Mouse (Mus musculus) layer of hippocampus, postnatal 14 days (tissue): ENCODE data around the gene Il27ra. TPM values are rescaled to one million over a fixed set of nuclear protein-coding genes. Genes with fewer than 3 reads are reported as not detected.
A peak's percentile ranks its signal among the peaks of the same experiment; 100 is the strongest.
"Not testable (repeated sequence)": the region's sequence is repeated elsewhere in the genome, so short reads cannot be mapped to it uniquely, and the experiment has no call there.

Experiments
- DNase-seq, 2 experiments: peaks; one replicate each; pipeline ENCODE4 v3.0.0; 2021 to 2022; ENCODE audit warnings: low spot score in 2 of 2, mixed read lengths in 1 of 2
- microRNA-seq, 2 experiments: library from miRNA; unstranded; fragments of <30 nt; microRNA quantifications; one replicate each; pipeline ENCODE4 v1.2.0; 2021
- total RNA-seq, 2 experiments: library from RNA; stranded (reverse); gene quantifications; 2 replicates each; pipeline ENCODE4 v1.2.3; 2021

The Il27ra gene
- total RNA-seq, 2 experiments from 2014 or later: 1.6 to 1.8 TPM

DNA sequence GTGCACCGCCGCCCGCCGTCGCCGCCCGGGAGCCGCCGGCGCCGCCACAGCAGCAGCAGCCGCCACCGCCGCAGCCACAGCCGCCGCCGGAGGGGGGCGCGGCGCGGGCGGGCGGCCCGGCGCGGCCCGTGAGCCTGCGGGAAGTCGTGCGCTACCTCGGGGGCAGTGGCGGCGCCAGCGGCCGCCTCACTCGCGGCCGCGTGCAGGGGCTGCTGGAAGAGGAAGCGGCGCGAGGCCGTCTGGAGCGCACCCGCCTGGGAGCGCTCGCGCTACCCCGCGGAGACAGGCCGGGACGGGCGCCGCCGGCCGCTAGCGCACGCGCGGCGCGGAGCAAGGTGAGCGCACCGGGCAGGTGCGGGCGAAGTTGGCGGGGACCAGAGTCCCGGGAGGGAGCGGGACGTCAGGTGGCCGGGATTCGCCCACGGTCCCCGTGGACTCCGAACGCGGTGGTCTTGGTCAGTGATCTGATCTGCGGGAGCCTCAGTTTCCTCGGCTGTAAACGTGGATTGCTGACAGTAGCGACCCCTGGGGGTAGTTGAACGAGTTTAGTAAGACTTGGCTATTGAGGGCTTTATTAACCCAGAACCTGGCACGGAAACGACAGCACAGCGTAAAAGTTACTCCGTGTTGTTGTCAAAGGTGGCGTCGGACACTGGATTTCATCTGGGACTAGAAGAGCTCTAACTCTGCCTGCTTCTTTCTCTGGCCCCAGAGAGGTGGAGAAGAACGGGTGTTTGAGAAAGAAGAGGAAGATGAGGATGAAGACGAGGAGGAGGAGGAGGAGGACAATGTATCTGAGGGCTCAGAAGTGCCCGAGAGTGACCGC lies 43.9 kb downstream of the Il27ra start:
- peak; percentile 54 to 68 for DNase-seq

DNA sequence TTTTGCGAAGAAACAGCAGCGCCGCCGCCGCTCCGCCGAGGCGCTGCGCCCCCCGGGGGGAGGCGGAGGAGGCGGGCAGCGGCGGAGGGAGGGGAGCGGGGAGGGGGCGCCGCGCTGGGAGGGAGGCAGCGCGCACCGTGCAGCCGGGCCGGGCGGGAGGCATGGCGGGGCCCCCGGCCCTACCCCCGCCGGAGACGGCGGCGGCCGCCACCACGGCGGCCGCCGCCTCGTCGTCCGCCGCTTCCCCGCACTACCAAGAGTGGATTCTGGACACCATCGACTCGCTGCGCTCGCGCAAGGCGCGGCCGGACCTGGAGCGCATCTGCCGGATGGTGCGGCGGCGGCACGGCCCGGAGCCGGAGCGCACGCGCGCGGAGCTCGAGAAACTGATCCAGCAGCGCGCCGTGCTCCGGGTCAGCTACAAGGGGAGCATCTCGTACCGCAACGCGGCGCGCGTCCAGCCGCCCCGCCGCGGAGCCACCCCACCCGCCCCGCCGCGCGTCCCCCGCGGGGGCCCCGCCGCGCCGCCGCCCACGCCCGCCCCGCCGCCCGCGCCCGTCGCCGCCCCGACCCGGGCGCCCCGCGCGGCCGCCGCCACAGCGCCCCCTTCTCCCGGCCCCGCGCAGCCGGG lies 44.8 kb downstream of the Il27ra start, which contains the start of gene Samd1:
Samd1 (plus strand) TSS at position 162 of the 631 bp plus-strand sequence.
- DNase-seq: peak in 1 of 2 experiments; percentile 52

DNA sequence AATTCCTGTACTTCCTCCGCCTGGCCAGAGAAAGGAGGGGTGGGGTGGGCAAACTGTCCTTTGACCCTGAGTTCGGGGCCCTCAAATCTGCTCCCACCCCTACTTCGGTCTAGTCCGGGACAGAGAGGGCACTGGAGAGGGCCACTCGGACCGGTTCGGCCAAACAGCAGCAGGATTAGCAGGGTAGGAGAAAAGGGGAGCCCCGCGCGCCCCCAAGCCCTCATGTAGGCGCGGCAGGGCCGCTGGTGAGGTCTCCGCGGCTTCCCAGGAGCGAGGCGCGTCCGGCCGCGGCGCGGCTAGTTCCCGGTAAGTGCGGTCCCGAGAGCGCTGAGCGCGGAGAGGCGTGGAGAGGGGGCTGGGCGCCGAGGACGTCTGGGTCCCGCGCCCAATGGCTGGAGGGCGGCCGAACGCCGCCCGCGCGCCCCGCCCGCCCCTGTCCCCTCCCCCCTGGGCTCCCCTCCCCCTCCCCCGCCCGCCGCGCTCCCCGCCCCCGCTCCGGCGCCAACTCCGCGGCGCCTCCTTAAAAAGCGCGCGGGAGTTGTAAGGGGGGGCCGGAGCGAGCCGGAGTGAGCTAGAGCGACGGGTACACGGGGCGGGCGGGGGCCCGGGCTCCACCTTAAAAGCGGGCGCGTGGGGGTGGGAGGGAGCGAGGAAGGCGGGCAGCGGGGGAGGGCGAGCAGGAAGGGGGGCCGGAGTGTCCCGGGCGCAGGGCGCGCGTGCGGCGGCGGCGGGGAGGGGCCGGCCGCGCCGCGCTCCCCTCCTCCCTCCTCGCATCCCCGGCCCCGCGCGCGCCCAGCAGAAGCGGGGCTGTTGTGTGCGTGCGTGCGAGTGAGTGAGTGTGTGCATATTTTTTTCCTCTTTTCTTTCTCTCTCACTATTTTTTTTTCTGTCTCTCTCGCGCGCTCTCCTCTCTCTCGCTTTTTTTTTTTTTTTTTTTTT lies 45.6 kb downstream of the Il27ra start:
- DNase-seq: peak; percentile 66 to 78

DNA sequence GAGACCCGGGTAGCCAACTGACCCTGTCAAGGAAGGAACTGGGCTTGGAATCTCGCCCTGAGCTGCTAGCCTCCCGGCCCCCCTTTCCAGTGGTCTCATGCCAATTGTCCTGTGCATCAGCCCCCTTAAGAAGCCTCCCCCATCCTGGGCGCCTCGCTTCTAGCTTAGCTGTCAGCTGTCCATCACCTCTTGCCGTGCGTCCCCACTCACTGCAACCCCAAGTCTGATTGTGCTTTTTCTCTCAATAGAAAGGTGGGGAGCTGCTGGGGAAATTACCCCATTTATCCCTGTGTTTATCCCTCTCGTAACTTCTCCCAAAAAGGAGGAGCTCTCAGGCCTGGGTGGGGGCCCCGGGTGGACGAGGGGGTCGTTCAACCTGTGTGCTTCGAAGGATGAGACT lies 46.4 kb downstream of the Il27ra start:
- DNase-seq: no peak

DNA sequence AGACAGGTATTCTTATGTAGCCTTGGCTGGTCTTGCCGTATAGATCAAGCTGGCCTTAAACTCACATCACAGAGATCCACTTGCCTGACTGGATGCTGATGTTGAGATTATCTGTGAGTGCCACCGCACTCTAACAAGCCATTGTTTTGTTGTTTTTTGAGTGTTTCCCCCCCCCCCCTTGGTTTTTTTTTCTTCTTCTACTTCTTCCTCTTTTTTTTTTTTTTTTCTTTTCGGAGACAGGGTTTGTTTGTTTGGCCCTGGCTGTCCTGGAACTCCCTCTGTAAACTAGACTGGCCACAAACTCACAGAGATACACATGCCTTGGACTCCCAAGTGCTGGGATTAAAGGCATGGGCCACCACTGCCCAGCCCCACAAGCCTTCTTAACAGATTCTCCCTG lies 48.4 kb downstream of the Il27ra start:
- no peak for DNase-seq

DNA sequence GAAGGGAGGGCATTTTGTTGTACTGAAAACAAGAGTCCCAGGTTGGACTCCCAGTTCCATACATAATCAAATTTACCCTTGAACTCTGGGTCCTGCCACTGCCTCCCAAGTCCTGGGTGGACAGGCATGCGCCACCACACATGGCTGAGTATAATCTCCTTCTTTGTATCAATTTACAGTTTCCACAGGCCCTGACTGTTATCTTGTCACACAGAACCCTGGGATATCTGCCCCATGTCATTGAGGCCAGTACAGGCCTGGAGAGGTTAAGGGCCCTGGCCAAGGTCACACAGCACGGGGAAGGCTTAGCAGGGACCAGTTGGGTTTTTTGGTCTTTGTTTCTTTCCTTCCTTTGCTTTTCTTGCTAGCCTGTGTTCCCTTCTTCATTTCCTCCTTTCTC lies 49.9 kb downstream of the Il27ra start:
- DNase-seq: no peak

DNA sequence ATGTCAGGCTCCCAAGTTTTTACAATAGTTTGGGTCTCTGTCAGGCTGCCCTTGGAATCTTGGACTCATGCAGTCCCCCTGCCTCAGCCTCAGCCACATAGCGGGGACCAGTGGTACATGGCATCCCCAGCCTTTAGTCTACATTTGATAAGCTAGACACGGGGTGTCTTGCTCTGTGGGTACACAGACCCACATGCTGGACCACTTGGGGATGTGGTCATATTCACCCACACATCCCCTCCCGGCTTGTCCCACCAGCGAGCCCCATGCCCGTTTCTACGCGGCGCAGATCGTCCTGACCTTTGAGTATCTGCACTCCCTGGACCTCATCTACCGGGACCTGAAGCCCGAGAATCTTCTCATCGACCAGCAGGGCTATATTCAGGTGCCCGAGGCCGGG lies 52.2 kb downstream of the Il27ra start:
- DNase-seq: no peak

DNA sequence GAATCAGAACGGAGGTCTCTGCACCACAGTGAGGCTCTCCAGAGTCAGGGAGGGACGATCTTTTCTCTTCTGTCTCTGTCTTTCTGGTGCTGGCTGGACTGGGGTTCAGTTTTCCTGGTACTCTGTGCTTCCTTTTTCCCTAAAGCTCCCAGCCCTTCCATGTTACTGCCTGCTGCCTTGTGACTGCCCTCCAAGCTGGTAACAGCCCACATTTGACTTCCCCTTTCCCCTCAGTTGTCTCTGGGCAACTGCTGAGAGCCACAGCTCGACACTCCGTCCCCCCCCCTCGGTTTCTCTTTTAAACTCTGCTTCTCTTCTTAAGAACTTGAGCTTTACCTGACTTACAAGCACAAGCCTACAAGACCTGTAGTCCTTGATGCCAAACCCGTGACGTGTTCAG lies 53.1 kb downstream of the Il27ra start:
- no peak for DNase-seq

DNA sequence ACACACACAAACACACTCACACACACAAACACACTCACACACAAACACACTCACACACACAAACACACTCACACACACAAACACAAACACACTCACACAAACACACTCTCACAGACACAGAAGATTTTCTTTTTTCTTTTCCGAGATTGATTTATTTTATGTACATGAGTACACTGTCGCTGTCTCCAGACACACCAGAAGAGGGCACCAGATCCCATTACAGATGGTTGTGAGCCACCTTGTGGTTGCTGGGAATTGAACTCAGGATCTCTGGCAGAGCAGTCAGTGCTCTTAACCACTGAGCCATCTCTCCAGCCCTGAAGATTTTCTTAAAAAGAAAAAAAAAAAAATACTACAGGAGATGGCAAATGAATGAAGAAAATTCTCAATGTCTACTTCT lies 59.2 kb downstream of the Il27ra start:
- not testable (repeated sequence) for DNase-seq

DNA sequence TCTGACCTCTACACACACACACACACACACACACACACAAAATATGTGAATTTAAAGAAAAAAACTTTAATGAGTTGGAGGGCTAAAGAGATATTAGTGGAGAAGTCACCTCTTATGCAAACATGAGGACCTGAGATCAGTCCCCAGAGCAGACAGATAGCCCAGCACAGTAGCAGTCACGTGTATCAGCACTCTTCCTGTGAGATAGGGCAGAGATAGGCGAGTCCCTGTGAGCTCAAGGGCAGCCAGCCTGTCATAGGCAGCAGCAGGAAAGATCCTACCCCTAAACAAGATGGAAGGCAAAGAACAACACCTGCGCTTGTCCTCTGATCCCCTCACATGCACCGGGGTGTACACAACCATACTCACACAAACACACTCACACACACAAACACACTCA lies 59.9 kb downstream of the Il27ra start:
- DNase-seq: no peak

DNA sequence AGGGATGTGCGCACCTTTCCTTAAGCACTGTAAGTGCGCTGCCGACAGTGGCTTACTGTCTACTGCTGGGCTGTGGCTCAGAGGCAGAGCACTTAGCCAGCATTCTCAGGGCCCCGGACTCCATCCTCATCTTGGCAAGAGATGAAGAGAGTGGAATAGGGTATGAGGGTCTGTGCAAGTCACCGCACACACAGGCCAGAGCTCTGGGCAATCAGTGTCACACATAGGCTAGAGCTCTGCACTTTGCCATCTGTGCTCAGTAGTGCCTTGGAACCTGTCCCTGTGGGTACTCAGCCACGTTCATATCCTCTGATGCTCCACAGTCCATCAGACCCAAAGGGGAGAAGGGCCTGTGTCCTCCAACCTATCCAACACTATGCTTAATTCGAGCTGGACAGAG lies 60.9 kb downstream of the Il27ra start:
- no peak for DNase-seq

DNA sequence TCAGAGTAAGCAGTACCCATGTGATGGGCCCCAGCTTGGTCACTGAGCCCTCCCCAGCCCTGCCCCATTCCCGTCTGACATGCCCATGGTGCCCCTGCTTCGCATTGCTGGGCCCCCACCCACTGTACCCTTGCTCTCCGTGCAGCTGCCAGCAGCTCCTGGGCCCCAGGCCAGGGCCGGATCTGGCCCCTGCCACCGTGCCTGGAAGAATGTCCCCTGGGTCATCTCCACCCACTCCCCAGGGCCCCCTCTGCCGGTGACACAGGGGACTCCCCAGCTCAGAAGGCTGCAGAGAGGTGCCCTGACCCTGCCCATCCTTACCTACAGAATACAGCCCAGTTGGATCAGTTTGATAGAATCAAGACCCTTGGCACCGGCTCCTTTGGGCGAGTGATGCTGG lies 61.5 kb downstream of the Il27ra start:
- no peak for DNase-seq

Small RNAs within 50 kb of the gene (microRNA-seq; reads per million reads assigned to microRNA genes)
- gene Mir1199: 1.1 to 1.4 reads per million in 2 experiments
- 0 reads per million in 2 experiments for gene Mir709
- gene Mir8111: 1.7 to 3.4 reads per million in 2 experiments

Other genes starting within 250 kb of the Il27ra start
- gene Adgrl1, start 142.5 kb downstream of the Il27ra start, total RNA-seq: 100 to 1,000 TPM; 345 to 352 TPM
- under 1 TPM; 0.17 to 0.25 TPM for gene Gm10644, start 87.4 kb downstream of the Il27ra start, total RNA-seq
- gene Asf1b, start 87.1 kb downstream of the Il27ra start, total RNA-seq: 1 to 10 TPM; 1.1 TPM
- 100 to 1,000 TPM; 261 to 268 TPM for gene Prkaca, start 69.6 kb downstream of the Il27ra start, total RNA-seq
- 10 to 100 TPM; 51.0 to 52.7 TPM for gene Samd1, start 44.9 kb downstream of the Il27ra start, total RNA-seq
- 1 to 10 TPM in 1 of 2 experiments, under 1 TPM in 1; 0.39 to 1.2 TPM for gene 1700067K01Rik, start 41.1 kb downstream of the Il27ra start, total RNA-seq
- gene 2210011C24Rik, start 30.4 kb downstream of the Il27ra start, total RNA-seq: 1 to 10 TPM; 2.5 to 2.8 TPM
- 1 to 10 TPM; 4.1 to 7.9 TPM for gene Palm3, start 21.1 kb downstream of the Il27ra start, total RNA-seq
- not detected for gene Rln3, start 2.4 kb upstream of the Il27ra start, total RNA-seq
- 1 to 10 TPM; 4.7 to 5.0 TPM for gene Gm10643, start 22.5 kb upstream of the Il27ra start, total RNA-seq
- gene Rfx1, start 24.2 kb upstream of the Il27ra start, total RNA-seq: 10 to 100 TPM; 20.1 to 21.0 TPM
- gene Dcaf15, start 62.2 kb upstream of the Il27ra start, total RNA-seq: 10 to 100 TPM; 20.5 to 21.9 TPM
- not detected for gene Podnl1, start 83.4 kb upstream of the Il27ra start, total RNA-seq
- 10 to 100 TPM; 46.9 to 53.9 TPM for gene Cc2d1a, start 105.3 kb upstream of the Il27ra start, total RNA-seq
- gene 4930432K21Rik, start 105.4 kb upstream of the Il27ra start, total RNA-seq: 1 to 10 TPM; 1.1 TPM
- 1 to 10 TPM; 3.8 to 4.4 TPM for gene Nanos3, start 142.6 kb upstream of the Il27ra start, total RNA-seq
- 10 to 100 TPM; 17.2 to 18.8 TPM for gene Zswim4, start 194.5 kb upstream of the Il27ra start, total RNA-seq
- 100 to 1,000 TPM; 147 to 156 TPM for gene D8Ertd738e, start 207.1 kb upstream of the Il27ra start, total RNA-seq
- gene Mri1, start 214.7 kb upstream of the Il27ra start, total RNA-seq: 10 to 100 TPM; 24.7 to 28.7 TPM
- 10 to 100 TPM; 20.4 to 21.4 TPM for gene Ccdc130, start 227.8 kb upstream of the Il27ra start, total RNA-seq